Mouse (Mus musculus): Measurements from ENCODE around the gene Gpr137b. TPM values are rescaled to one million over a fixed set of nuclear protein-coding genes. Genes with fewer than 3 reads are reported as not detected.
"Not testable (repeated sequence)": the region's sequence is repeated elsewhere in the genome, so short reads cannot be mapped to it uniquely, and the experiment has no call there.

Gpr137b gene
- total RNA-seq, 2 experiments from 2014 or later, result 6.1 to 6.3 TPM

GRCm38 (mm10) chr13:13373965-13374364 is 19.8 kb downstream of the Gpr137b start:
- intact Hi-C loops (cut with DNase I), result loop anchor here (5.0 kb wide), 1 partner anchor 747 kb away; no protein-coding TSS in a partner anchor
- not testable (repeated sequence) for DNase-seq (ENCODE audit: low spot score)

- DNase-seq (ENCODE audit: low spot score), result not testable (repeated sequence)
- intact Hi-C loops (cut with DNase I), result loop anchor here (5.0 kb wide), 1 partner anchor 744 kb away; no protein-coding TSS in a partner anchor
These were observed 22.4 kb downstream of the Gpr137b start for GRCm38 (mm10) chr13:13371436-13371835.

- intact Hi-C loops (cut with DNase I); DNase-seq (ENCODE audit: low spot score): not testable (repeated sequence)
These were observed 27.4 kb downstream of the Gpr137b start for GRCm38 (mm10) chr13:13366371-13366770.

DNA sequence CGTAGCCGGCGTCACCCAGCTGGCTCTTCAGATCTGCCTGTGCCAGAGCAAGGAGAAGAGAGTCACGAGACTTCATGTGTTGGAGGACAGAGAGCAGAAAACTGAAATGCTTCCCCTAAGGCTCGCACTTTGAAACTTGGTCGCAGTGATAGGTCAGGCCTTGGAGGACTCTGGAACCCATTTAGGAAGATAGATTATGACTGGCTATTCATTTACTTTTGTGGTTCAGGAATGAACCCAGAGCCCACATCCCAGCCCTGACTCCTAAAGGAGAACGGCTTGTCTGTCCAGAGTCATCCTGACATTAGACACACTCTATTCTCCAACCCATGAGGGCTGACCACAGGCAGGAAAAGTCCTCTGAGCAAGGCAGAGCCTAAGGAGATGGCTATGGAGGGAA is 30.3 kb downstream of the Gpr137b start:
- DNase-seq (ENCODE audit: low spot score); intact Hi-C loops (cut with DNase I): not testable (repeated sequence)

GRCm38 (mm10) chr13:13362261-13362660 is 31.6 kb downstream of the Gpr137b start:
- DNase-seq (ENCODE audit: low spot score); intact Hi-C loops (cut with DNase I): not testable (repeated sequence)

DNA sequence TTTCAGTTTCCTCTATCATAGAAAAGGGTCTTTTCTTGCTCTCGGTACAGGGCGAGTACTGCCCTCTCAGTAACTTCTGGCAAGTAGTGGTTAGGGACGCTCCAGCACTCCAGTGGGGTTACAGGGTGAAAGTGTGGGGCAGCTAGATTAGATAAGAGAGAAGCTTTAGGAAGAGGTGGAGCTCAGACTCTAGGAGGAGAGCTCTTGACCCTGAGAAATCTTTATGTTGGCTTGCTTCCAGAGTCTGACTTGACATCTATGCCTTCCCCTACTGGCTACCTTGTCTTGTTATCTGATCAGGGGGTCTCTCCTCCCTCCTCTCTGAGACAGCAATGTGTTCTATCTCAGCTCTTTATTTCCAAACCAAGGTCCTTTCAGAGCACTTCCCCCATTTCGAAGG is 33.8 kb downstream of the Gpr137b start:
- intact Hi-C loops (cut with DNase I); DNase-seq (ENCODE audit: low spot score): not testable (repeated sequence)

DNA sequence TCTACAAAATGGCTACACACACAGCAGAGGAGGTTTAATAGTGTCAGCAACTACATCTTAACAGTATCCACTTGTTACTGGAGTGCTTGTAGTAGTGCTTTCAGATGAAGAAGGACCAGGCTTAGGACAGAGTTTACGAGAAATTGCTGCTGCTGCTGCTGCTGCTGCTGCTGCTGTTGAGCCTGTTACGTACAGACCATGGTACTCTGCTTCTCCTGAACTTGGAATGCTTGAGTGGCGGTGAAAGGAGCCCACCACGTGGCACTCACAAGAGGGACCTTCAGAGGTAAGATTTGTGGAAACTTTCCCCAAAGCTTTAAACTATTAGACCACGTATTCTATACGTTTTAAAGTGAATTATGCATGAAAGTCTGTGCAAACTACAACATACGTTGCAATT is 35.2 kb downstream of the Gpr137b start:
- intact Hi-C loops (cut with DNase I), result loop anchor here (10.0 kb wide), 1 partner anchor 56 kb away; no protein-coding TSS in a partner anchor

GRCm38 (mm10) chr13:13358097-13358496 is 35.7 kb downstream of the Gpr137b start:
- intact Hi-C loops (cut with DNase I), result loop anchor here (10.0 kb wide), 1 partner anchor 57 kb away; no protein-coding TSS in a partner anchor
- not testable (repeated sequence) for DNase-seq (ENCODE audit: low spot score)

More for the DNA sequence above, 35.2 kb downstream of the Gpr137b start:
- not testable (repeated sequence) for DNase-seq (ENCODE audit: low spot score)

- intact Hi-C loops (cut with DNase I), result loop anchor here (10.0 kb wide), 1 partner anchor 63 kb away; no protein-coding TSS in a partner anchor
- not testable (repeated sequence) for DNase-seq (ENCODE audit: low spot score)
These were observed 41.7 kb downstream of the Gpr137b start for GRCm38 (mm10) chr13:13352113-13352512.

GRCm38 (mm10) chr13:13350681-13351080 is 43.1 kb downstream of the Gpr137b start:
- not testable (repeated sequence) for DNase-seq (ENCODE audit: low spot score)
- intact Hi-C loops (cut with DNase I), result loop anchor here (10.0 kb wide), 1 partner anchor 64 kb away; no protein-coding TSS in a partner anchor

DNA sequence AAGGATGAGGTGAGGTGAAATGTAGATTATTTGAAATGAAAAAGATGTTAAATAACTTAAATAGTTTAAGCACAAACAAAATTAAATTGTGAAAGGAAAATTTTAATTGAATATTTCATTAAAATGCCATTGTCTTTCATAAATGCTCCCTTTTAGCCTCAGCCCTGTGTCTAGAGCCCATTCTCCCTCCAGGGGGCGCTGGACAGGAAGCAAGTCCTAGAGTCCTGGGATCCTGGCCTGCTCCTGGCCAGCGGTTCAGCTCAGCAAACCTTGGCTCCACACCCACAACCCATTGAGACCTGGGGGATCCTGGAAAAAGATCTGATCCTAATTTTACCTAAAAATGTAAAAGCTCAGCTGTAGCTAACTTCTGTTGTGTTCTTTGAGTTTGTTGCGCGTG is 44.5 kb downstream of the Gpr137b start:
- DNase-seq (ENCODE audit: low spot score), result no peak
- intact Hi-C loops (cut with DNase I), result no loop called here

- DNase-seq (ENCODE audit: low spot score); intact Hi-C loops (cut with DNase I): not testable (repeated sequence)
These were observed 46.0 kb downstream of the Gpr137b start for GRCm38 (mm10) chr13:13347634-13348412.

DNA sequence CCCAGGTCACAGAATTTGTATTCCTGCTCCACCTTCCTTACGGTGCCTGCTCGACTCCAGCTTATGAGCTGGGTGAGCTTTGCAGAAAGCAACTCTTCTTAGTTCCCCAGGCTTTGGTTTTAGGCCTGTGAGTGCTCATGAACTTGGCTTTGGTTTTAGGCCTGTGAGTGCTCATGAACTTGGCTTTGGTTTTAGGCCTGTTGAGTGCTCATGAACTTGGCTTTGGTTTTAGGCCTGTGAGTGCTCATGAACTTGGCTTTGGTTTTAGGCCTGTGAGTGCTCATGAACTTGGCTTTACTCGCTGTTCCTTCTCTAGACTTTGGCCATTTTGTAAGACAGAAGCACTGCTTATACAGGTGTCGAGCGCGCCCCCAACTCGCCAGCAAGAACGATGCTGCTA is 56.5 kb downstream of the Gpr137b start:
- intact Hi-C loops (cut with DNase I); DNase-seq (ENCODE audit: low spot score): not testable (repeated sequence)

- intact Hi-C loops (cut with DNase I), result no loop called here
- no peak for DNase-seq (ENCODE audit: low spot score)
These were observed 64.9 kb downstream of the Gpr137b start for GRCm38 (mm10) chr13:13328876-13329275.

Other genes with a start within 250 kb of the Gpr137b start
- gene Prl2c5, start 211.3 kb downstream of the Gpr137b start, total RNA-seq (2021), result not detected
- 100 to 1,000 TPM in 1 of 2 experiments, 10 to 100 TPM in 1; 98.8 to 118 TPM for gene Nid1, start 43.5 kb upstream of the Gpr137b start, total RNA-seq (2021)
- 10 to 100 TPM in 1 of 2 experiments, 1 to 10 TPM in 1; 8.3 to 12.0 TPM for gene Lyst, start 196.4 kb upstream of the Gpr137b start, total RNA-seq (2021)